Mouse (Mus musculus) MEL (cell line): ENCODE results near the gene Phf2. TPM values are rescaled to one million over a fixed set of nuclear protein-coding genes. Genes with fewer than 3 reads are reported as not detected.
A peak's percentile ranks its signal among the peaks of the same experiment; 100 is the strongest.

Experiments
- DNase-seq: peaks from one replicate; pipeline ENCODE4 v3.0.0; 2011; ENCODE audit warnings: low read depth, low spot score
- H3K27ac ChIP-seq: 2 replicates; pipeline ENCODE4 v1.5.1; 2012; ENCODE audit warnings: low read depth, mild to moderate bottlenecking, control low read depth, low read length, moderate library complexity; ENCODE audit not compliant: control insufficient read depth
- H3K27me3 ChIP-seq, 2 experiments: fragments of 150-350 bp in 1 of 2; sonication (generic) in 1 of 2; 2 replicates each; pipeline ENCODE4 v1.6.1; 2012; ENCODE audit warnings: low read length in 2 of 2, mild to moderate bottlenecking in 2 of 2, improper control_type of control experiment in 1 of 2, moderate library complexity in 1 of 2; ENCODE audit not compliant: insufficient read depth in 2 of 2, control insufficient read depth in 1 of 2
- H3K36me3 ChIP-seq, 2 experiments: 2 replicates each; pipeline ENCODE4 v1.6.1; 2012 to 2014; ENCODE audit warnings: low read length in 2 of 2, improper control_type of control experiment in 1 of 2, inconsistent platforms in 1 of 2, mild to moderate bottlenecking in 1 of 2; ENCODE audit not compliant: insufficient read depth in 2 of 2, control insufficient read depth in 1 of 2
- H3K4me1 ChIP-seq, 2 experiments: fragments of 150-350 bp in 1 of 2; sonication (generic) in 1 of 2; 2 replicates each; pipeline ENCODE4 v1.6.1; 2012; ENCODE audit warnings: low read length in 2 of 2, improper control_type of control experiment in 1 of 2, mild to moderate bottlenecking in 1 of 2; ENCODE audit not compliant: insufficient read depth in 2 of 2, control insufficient read depth in 1 of 2
- H3K4me3 ChIP-seq, 2 experiments: fragments of 150-350 bp in 1 of 2; sonication (generic) in 1 of 2; 2 replicates each; pipeline ENCODE4 v1.5.1; 2012; ENCODE audit warnings: low read depth in 2 of 2, low read length in 2 of 2, mild to moderate bottlenecking in 2 of 2, moderate library complexity in 2 of 2, control low read depth in 1 of 2, improper control_type of control experiment in 1 of 2; ENCODE audit not compliant: control insufficient read depth in 1 of 2, insufficient read depth in 1 of 2
- H3K79me2 ChIP-seq: 2 replicates; pipeline ENCODE4 v1.6.1; 2012; ENCODE audit warnings: mild to moderate bottlenecking, low read length, moderate library complexity; ENCODE audit not compliant: control insufficient read depth, poor library complexity, insufficient read depth
- H3K9ac ChIP-seq: 2 replicates; pipeline ENCODE4 v1.6.1; 2012; ENCODE audit warnings: low read depth, mild to moderate bottlenecking, control low read depth, low read length, moderate library complexity; ENCODE audit not compliant: control insufficient read depth, poor library complexity, severe bottlenecking
- H3K9me3 ChIP-seq: fragments of 150-350 bp; sonication (generic); replicated peaks from 2 replicates; pipeline ENCODE4 v1.6.1; 2012; ENCODE audit warnings: mild to moderate bottlenecking, low read length, improper control_type of control experiment, moderate library complexity; ENCODE audit not compliant: insufficient read depth
- E2F4 ChIP-seq: IDR thresholded peaks from 2 replicates; pipeline ENCODE4 v1.6.1; 2011; ENCODE audit warnings: low read depth, low read length, improper control_type of control experiment, borderline replicate concordance
- JUND ChIP-seq: IDR thresholded peaks from 2 replicates; pipeline ENCODE4 v1.6.1; 2011; ENCODE audit warnings: low read depth, mild to moderate bottlenecking, improper control_type of control experiment, low read length
- MAFK ChIP-seq: IDR thresholded peaks from 2 replicates; pipeline ENCODE4 v1.6.1; 2011; ENCODE audit warnings: low read depth, mild to moderate bottlenecking, low read length, improper control_type of control experiment, borderline replicate concordance
- MAZ ChIP-seq: IDR thresholded peaks from 2 replicates; pipeline ENCODE4 v1.6.1; 2012; ENCODE audit warnings: low read depth, mild to moderate bottlenecking, inconsistent platforms, low read length, improper control_type of control experiment
- MEF2A ChIP-seq: IDR thresholded peaks from 2 replicates; pipeline ENCODE4 v1.6.1; 2014; ENCODE audit warnings: low read depth, mild to moderate bottlenecking, inconsistent platforms, low read length, improper control_type of control experiment; ENCODE audit not compliant: poor library complexity, insufficient replicate concordance, severe bottlenecking; ENCODE audit errors: extremely low read depth
- RCOR1 ChIP-seq: IDR thresholded peaks from 2 replicates; pipeline ENCODE4 v1.6.1; 2012; ENCODE audit warnings: low read depth, mild to moderate bottlenecking, inconsistent platforms, low read length, improper control_type of control experiment
- SIN3A ChIP-seq: IDR thresholded peaks from 2 replicates; pipeline ENCODE4 v1.6.1; 2012; ENCODE audit warnings: low read length, improper control_type of control experiment, inconsistent platforms
- polyA plus RNA-seq, 2 experiments: library from polyadenylated mRNA; stranded (reverse) in 1 of 2; unstranded in 1 of 2; fragments of >175 nt in 1 of 2; fragments of >200 nt in 1 of 2; gene quantifications; 2 replicates each; pipeline versions ENCODE4 v1.2.1 to v1.2.4; 2012; ENCODE audit warnings: low replicate concordance in 2 of 2, low read depth in 1 of 2; ENCODE audit not compliant: insufficient read length in 2 of 2, insufficient read depth in 1 of 2, missing spikeins in 1 of 2
- total RNA-seq: library from RNA; depleted of rRNA; stranded (reverse); fragments of 300-350 nt; gene quantifications from 2 replicates; pipeline ENCODE4 v1.2.3, GENCODE M21; 2012

Gene Phf2
- total and polyA plus RNA-seq, 3 experiments = 10.2 to 52.7 (median 29.6) TPM

GRCm38 (mm10) chr13:48861913-48862312 is 9.0 kb downstream of the Phf2 start:
- peak; percentile 17 for DNase-seq

GRCm38 (mm10) chr13:48858779-48859178 is 12.1 kb downstream of the Phf2 start:
- TF ChIP-seq SIN3A (no peak), JUND (no peak), MEF2A (no peak)

More at GRCm38 (mm10) chr13:48861913-48862312, 9.0 kb downstream of the Phf2 start:
- peaks cover 4 to 9% of the 10 kb centered on the region in 2 experiments; a peak in 3 of 4 replicates for H3K4me1 ChIP-seq
- H3K9ac ChIP-seq = no peak overlapping the region
- H3K9me3 ChIP-seq = no peaks in the 10 kb centered on the region
- TF ChIP-seq MAZ (no peak), E2F4 (no peak), MAFK (no peak)
- H3K79me2 ChIP-seq = peaks cover 39% of the 10 kb centered on the region
- no peak overlapping the region for H3K4me3 ChIP-seq
- H3K36me3 ChIP-seq = peaks cover 0 to 3% of the 10 kb centered on the region in 2 experiments; a peak in 2 of 4 replicates
- no peaks in the 10 kb centered on the region for H3K27me3 ChIP-seq
- no peak overlapping the region for H3K27ac ChIP-seq

GRCm38 (mm10) chr13:48858054-48858453 is 12.9 kb downstream of the Phf2 start:
- Histone ChIP-seq H3K9ac (no peak overlapping the region), H3K4me1 (peaks cover 8 to 10% of the 10 kb centered on the region in 2 experiments; a peak in 3 of 4 replicates), H3K4me3 (no peak overlapping the region), H3K79me2 (peaks cover 19% of the 10 kb centered on the region)
- no peak for TF ChIP-seq MAFK
- no peak for TF ChIP-seq RCOR1
- TF ChIP-seq, all 39 proteins: peak for 0
- Histone ChIP-seq H3K27ac (no peak overlapping the region), H3K27me3 (no peaks in the 10 kb centered on the region), H3K36me3 (peaks cover 0 to 13% of the 10 kb centered on the region in 2 experiments; a peak in 3 of 4 replicates), H3K9me3 (no peaks in the 10 kb centered on the region)
- no peak for DNase-seq

More at GRCm38 (mm10) chr13:48858779-48859178, 12.1 kb downstream of the Phf2 start:
- no peak for DNase-seq
- Histone ChIP-seq H3K79me2 (peaks cover 25% of the 10 kb centered on the region), H3K9ac (no peak overlapping the region), H3K27me3 (no peaks in the 10 kb centered on the region), H3K9me3 (no peaks in the 10 kb centered on the region), H3K4me1 (peaks cover 4 to 13% of the 10 kb centered on the region in 2 experiments; a peak in 3 of 4 replicates), H3K27ac (no peak overlapping the region), H3K36me3 (peaks cover 0 to 7% of the 10 kb centered on the region in 2 experiments; a peak in 3 of 4 replicates), H3K4me3 (no peak overlapping the region)
